Mouse (Mus musculus): ENCODE measurements around the gene Cntnap5a. TPM values are rescaled to one million over a fixed set of nuclear protein-coding genes. Genes with fewer than 3 reads are reported as not detected.

Gene Cntnap5a
- polyA plus RNA-seq (2016; fragmentation: Nextera tagmentation; extraction: Ambion mirVana) = 0.04 and 0.15 TPM in 2 replicates

- Histone ChIP-seq H3K4me3 (peak within 1 kb of the TSS; percentile 39), H3K36me3 (no peaks in the 10 kb centered on the region), H3K27me3 (ENCODE audit: low read depth, poor library complexity, severe bottlenecking) (no peaks in the 10 kb centered on the region), H3K9me3 (replicated peaks) (no peaks in the 10 kb centered on the region), H3K27ac (replicated peaks) (no peak within 1 kb of the TSS), H3K4me1 (peaks cover 4% of the 10 kb centered on the region; the same call in 1 of the 2 replicates)
- peak; percentile 80 for DNase-seq (ENCODE audit: low spot score)
- 11% methylated on average over 26 of the region's 26 CpGs for WGBS
Measured at GRCm38 (mm10) chr1:115684518-115685368, at the start of gene Cntnap5a. TSS of gene Cntnap5a (plus strand) at chr1:115684756.

GRCm38 (mm10) chr1:115646921-115647320 is 37.6 kb upstream of the Cntnap5a start:
- H3K36me3 ChIP-seq = no peaks in the 10 kb centered on the region
- whole genome bisulfite sequencing = 79% methylated on average over 2 of the region's 2 CpGs
- DNase-seq (ENCODE audit: low spot score) = no peak

GRCm38 (mm10) chr1:115658343-115659064 is 26.1 kb upstream of the Cntnap5a start:
- H3K4me3 ChIP-seq = no peak overlapping the region
- H3K4me1 ChIP-seq = no peaks in the 10 kb centered on the region
- no peak overlapping the region for H3K27ac ChIP-seq (replicated peaks)
- H3K9me3 ChIP-seq (replicated peaks) = no peaks in the 10 kb centered on the region
- no peaks in the 10 kb centered on the region for H3K36me3 ChIP-seq
- no peaks in the 10 kb centered on the region for H3K27me3 ChIP-seq (ENCODE audit: low read depth, poor library complexity, severe bottlenecking)
- DNase-seq (ENCODE audit: low spot score) = no peak
- 82% methylated on average over 5 of the region's 5 CpGs for WGBS

More at GRCm38 (mm10) chr1:115646921-115647320, 37.6 kb upstream of the Cntnap5a start:
- H3K27me3 ChIP-seq (ENCODE audit: low read depth, poor library complexity, severe bottlenecking) = no peaks in the 10 kb centered on the region
- H3K4me1 ChIP-seq = no peaks in the 10 kb centered on the region
- H3K4me3 ChIP-seq = no peak overlapping the region
- no peaks in the 10 kb centered on the region for H3K9me3 ChIP-seq (replicated peaks)
- H3K27ac ChIP-seq (replicated peaks) = no peak overlapping the region

GRCm38 (mm10) chr1:115686494-115686893 is 1.9 kb downstream of the Cntnap5a start:
- Histone ChIP-seq H3K4me3 (no peak overlapping the region), H3K27me3 (ENCODE audit: low read depth, poor library complexity, severe bottlenecking) (no peaks in the 10 kb centered on the region), H3K36me3 (no peaks in the 10 kb centered on the region), H3K4me1 (peaks cover 4% of the 10 kb centered on the region; the same call in 1 of the 2 replicates), H3K27ac (replicated peaks) (no peak overlapping the region), H3K9me3 (replicated peaks) (no peaks in the 10 kb centered on the region)
- no peak for DNase-seq (ENCODE audit: low spot score)
- WGBS = 28% methylated on average over 2 of the region's 2 CpGs

GRCm38 (mm10) chr1:115699798-115700197 is 15.2 kb downstream of the Cntnap5a start:
- Histone ChIP-seq H3K4me1 (no peaks in the 10 kb centered on the region), H3K4me3 (no peak overlapping the region), H3K36me3 (no peaks in the 10 kb centered on the region), H3K27me3 (ENCODE audit: low read depth, poor library complexity, severe bottlenecking) (no peaks in the 10 kb centered on the region), H3K27ac (replicated peaks) (no peak overlapping the region), H3K9me3 (replicated peaks) (no peaks in the 10 kb centered on the region)
- DNase-seq (ENCODE audit: low spot score) = no peak
- WGBS = 78% methylated on average over 2 of the region's 2 CpGs

- Histone ChIP-seq H3K4me1 (no peaks in the 10 kb centered on the region), H3K4me3 (no peak overlapping the region), H3K9me3 (replicated peaks) (no peaks in the 10 kb centered on the region), H3K27me3 (ENCODE audit: low read depth, poor library complexity, severe bottlenecking) (no peaks in the 10 kb centered on the region), H3K36me3 (no peaks in the 10 kb centered on the region), H3K27ac (replicated peaks) (no peak overlapping the region)
- DNase-seq (ENCODE audit: low spot score) = no peak
- 85% methylated on average over 5 of the region's 5 CpGs for WGBS
Measured at GRCm38 (mm10) chr1:115742556-115742955, 58.0 kb downstream of the Cntnap5a start.

GRCm38 (mm10) chr1:115745569-115745968 is 61.0 kb downstream of the Cntnap5a start:
- Histone ChIP-seq H3K9me3 (replicated peaks) (no peaks in the 10 kb centered on the region), H3K4me1 (no peaks in the 10 kb centered on the region), H3K27ac (replicated peaks) (no peak overlapping the region), H3K4me3 (no peak overlapping the region), H3K36me3 (no peaks in the 10 kb centered on the region), H3K27me3 (ENCODE audit: low read depth, poor library complexity, severe bottlenecking) (no peaks in the 10 kb centered on the region)
- no peak for DNase-seq (ENCODE audit: low spot score)

GRCm38 (mm10) chr1:115784737-115785136 is 100.2 kb downstream of the Cntnap5a start:
- DNase-seq (ENCODE audit: low spot score) = no peak
- 52% methylated on average over 5 of the region's 5 CpGs for WGBS
- no peak overlapping the region for H3K27ac ChIP-seq (replicated peaks)

GRCm38 (mm10) chr1:115842591-115842990 is 158.0 kb downstream of the Cntnap5a start:
- H3K4me1 ChIP-seq = peaks cover 4% of the 10 kb centered on the region; the same call in 1 of the 2 replicates
- no peak overlapping the region for H3K4me3 ChIP-seq
- no peaks in the 10 kb centered on the region for H3K36me3 ChIP-seq
- DNase-seq (ENCODE audit: low spot score) = no peak
- no peaks in the 10 kb centered on the region for H3K9me3 ChIP-seq (replicated peaks)
- no peak overlapping the region for H3K27ac ChIP-seq (replicated peaks)
- no peaks in the 10 kb centered on the region for H3K27me3 ChIP-seq (ENCODE audit: low read depth, poor library complexity, severe bottlenecking)
- 90% methylated on average over 4 of the region's 4 CpGs for WGBS

More at GRCm38 (mm10) chr1:115784737-115785136, 100.2 kb downstream of the Cntnap5a start:
- Histone ChIP-seq H3K4me1 (peaks cover 5% of the 10 kb centered on the region; the same call in 1 of the 2 replicates), H3K4me3 (no peak overlapping the region), H3K27me3 (ENCODE audit: low read depth, poor library complexity, severe bottlenecking) (no peaks in the 10 kb centered on the region), H3K9me3 (replicated peaks) (no peaks in the 10 kb centered on the region), H3K36me3 (no peaks in the 10 kb centered on the region)

- Histone ChIP-seq H3K4me3 (no peak overlapping the region), H3K27me3 (ENCODE audit: low read depth, poor library complexity, severe bottlenecking) (no peaks in the 10 kb centered on the region), H3K27ac (replicated peaks) (no peak overlapping the region), H3K9me3 (replicated peaks) (no peaks in the 10 kb centered on the region), H3K4me1 (peaks cover 4% of the 10 kb centered on the region; the same call in 1 of the 2 replicates), H3K36me3 (no peaks in the 10 kb centered on the region)
- WGBS = 50% methylated on average over 2 of the region's 2 CpGs
- no peak for DNase-seq (ENCODE audit: low spot score)
Measured at GRCm38 (mm10) chr1:115847605-115848004, 163.0 kb downstream of the Cntnap5a start.

- H3K27me3 ChIP-seq (ENCODE audit: low read depth, poor library complexity, severe bottlenecking) = no peaks in the 10 kb centered on the region
- H3K4me3 ChIP-seq = no peak overlapping the region
- no peaks in the 10 kb centered on the region for H3K9me3 ChIP-seq (replicated peaks)
- no peaks in the 10 kb centered on the region for H3K4me1 ChIP-seq
- DNase-seq (ENCODE audit: low spot score) = no peak
- no peak overlapping the region for H3K27ac ChIP-seq (replicated peaks)
- H3K36me3 ChIP-seq = no peaks in the 10 kb centered on the region
Measured at GRCm38 (mm10) chr1:115852206-115852605, 167.7 kb downstream of the Cntnap5a start.

- Histone ChIP-seq H3K4me3 (no peak overlapping the region), H3K36me3 (no peaks in the 10 kb centered on the region), H3K4me1 (no peaks in the 10 kb centered on the region), H3K27me3 (ENCODE audit: low read depth, poor library complexity, severe bottlenecking) (no peaks in the 10 kb centered on the region), H3K27ac (replicated peaks) (no peak overlapping the region), H3K9me3 (replicated peaks) (0 out of 2 replicates have a peak, but pooled peaks cover 9% of the 10 kb centered on the region)
- DNase-seq (ENCODE audit: low spot score) = no peak
- 59% methylated on average over 1 of the region's 1 CpGs for WGBS
Measured at GRCm38 (mm10) chr1:115918396-115918795, 233.8 kb downstream of the Cntnap5a start.

Data from midbrain, embryonic 10.5 days (tissue).